Mouse (Mus musculus) lung, postnatal 0 days (tissue): ENCODE data around the gene Zfp719.

Source experiments
- CTCF ChIP-seq: IDR thresholded peaks from 2 replicates; pipeline ENCODE4 v1.5.1; 2016; ENCODE audit warnings: antibody characterized with exemption, mild to moderate bottlenecking
- EP300 ChIP-seq: IDR thresholded peaks from 2 replicates; pipeline ENCODE4 v1.6.1; 2016; ENCODE audit warnings: antibody characterized with exemption, mild to moderate bottlenecking, control low read depth

DNA sequence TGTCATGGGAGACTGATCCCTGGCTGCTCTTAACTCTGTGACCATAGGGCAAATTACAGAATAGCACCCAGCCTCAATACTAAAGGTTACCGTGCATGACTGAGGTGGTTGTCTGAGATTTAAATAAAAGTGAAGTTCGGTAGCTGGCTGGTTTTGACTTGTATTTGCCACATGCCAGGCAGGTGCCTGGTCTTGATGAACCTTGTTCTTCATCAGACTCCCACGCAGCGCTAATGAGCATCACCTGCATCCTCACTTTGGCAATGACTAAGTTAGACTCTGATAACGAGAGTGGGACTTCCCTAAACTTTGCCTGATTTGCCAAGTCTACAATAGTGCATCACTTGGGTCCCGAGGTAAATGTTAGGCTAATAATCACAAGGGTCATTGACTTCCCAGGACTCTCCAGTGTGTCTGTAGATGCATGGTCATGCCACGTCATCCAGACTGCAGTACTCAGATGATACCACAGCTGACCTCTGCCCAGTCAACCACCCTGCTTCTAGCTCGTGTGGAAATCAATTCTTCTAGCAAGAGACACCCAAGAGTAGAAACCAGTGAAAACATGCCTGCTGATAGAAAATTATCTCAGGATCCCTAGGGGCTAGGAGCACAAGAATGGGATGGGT is 46.5 kb downstream of the Zfp719 start:
- TF ChIP-seq CTCF (no peak), EP300 (no peak)
